Mouse (Mus musculus): ENCODE data around the gene Gm21650. TPM values are rescaled to one million over a fixed set of nuclear protein-coding genes. Genes with fewer than 3 reads are reported as not detected.
"Not testable (repeated sequence)": the region's sequence is repeated elsewhere in the genome, so short reads cannot be mapped to it uniquely, and the experiment has no call there.

Gm21650 gene
- total RNA-seq (2014; rRNA removed) = not detected in 2 replicates
- not detected in 2 replicates for polyA plus RNA-seq (2012; rRNA removed)

- H3K4me3 ChIP-seq (ENCODE audit: insufficient read depth, low read depth, low read length); H3K9ac ChIP-seq (ENCODE audit: low read depth, low read length); DNase-seq (ENCODE audit: extremely low read depth, low read depth, low spot score); H3K27ac ChIP-seq (replicated peaks; ENCODE audit: insufficient read depth, low read depth, low read length); H3K4me1 ChIP-seq (ENCODE audit: control insufficient read depth, insufficient read depth, low read length); H3K36me3 ChIP-seq (ENCODE audit: control insufficient read depth, insufficient read depth, low read length); H3K79me2 ChIP-seq (ENCODE audit: control insufficient read depth, insufficient read depth, low read length); H3K27me3 ChIP-seq (ENCODE audit: control insufficient read depth, insufficient read depth, low read length): not testable (repeated sequence)
- WGBS = 0% methylated on average over 1 of the region's 6 CpGs
Measured at GRCm38 (mm10) chrY:77692508-77692907, at the start of gene Gm21650. Gm21650 (plus strand) TSS chrY:77692808.

Data from liver, adult 2 months (tissue).